Mouse (Mus musculus): ENCODE results near the gene Cbr3.

GRCm38 (mm10) chr16:93715826-93716225 lies 32.8 kb downstream of the Cbr3 start:
- TF ChIP-seq TAL1 (IDR thresholded peaks at IDR 0.05; ENCODE audit: low read length) (no peak), GATA1 (IDR thresholded peaks at IDR 0.05; ENCODE audit: low read length) (no peak)
